Mouse (Mus musculus) CH12.LX (cell line): ENCODE measurements at regions not wholly inside any gene's neighbourhood (a gene's known extent, or its start where the extent isn't known, plus 50 kb on each side); places are given as distances from the start of the nearest gene placed in this dataset.

Experiments used
- CTCF ChIP-seq, 2 experiments: IDR thresholded peaks in 1 of 2; conservative IDR thresholded peaks in 1 of 2; 2 replicates each; pipeline ENCODE4 v1.5.1; 2011 to 2012; ENCODE audit warnings: low read depth in 2 of 2, low read length in 2 of 2, improper control_type of control experiment in 1 of 2, inconsistent platforms in 1 of 2, mild to moderate bottlenecking in 1 of 2, moderate library complexity in 1 of 2
- ETS1 ChIP-seq: conservative IDR thresholded peaks from 2 replicates; pipeline ENCODE4 v1.6.1; 2012; ENCODE audit warnings: low read depth, mild to moderate bottlenecking, inconsistent platforms, low read length, improper control_type of control experiment, moderate library complexity
- KAT2A ChIP-seq: IDR thresholded peaks from 2 replicates; pipeline ENCODE4 v1.6.1; 2012; ENCODE audit warnings: low read length, improper control_type of control experiment, inconsistent platforms; ENCODE audit not compliant: insufficient replicate concordance
- NELFE ChIP-seq: IDR thresholded peaks from 2 replicates; pipeline ENCODE4 v1.6.1; 2011; ENCODE audit warnings: low read depth, low read length, improper control_type of control experiment
- POLR2A ChIP-seq: IDR thresholded peaks from 2 replicates; pipeline ENCODE4 v1.6.1; 2011; ENCODE audit warnings: low read depth, mild to moderate bottlenecking, improper control_type of control experiment, low read length
- RCOR1 ChIP-seq: conservative IDR thresholded peaks from 2 replicates; pipeline ENCODE4 v1.6.1; 2012; ENCODE audit warnings: low read depth, mild to moderate bottlenecking, inconsistent platforms, low read length, improper control_type of control experiment
- ZKSCAN1 ChIP-seq: IDR thresholded peaks from 2 replicates; pipeline ENCODE4 v1.6.1; 2012; ENCODE audit warnings: low read depth, inconsistent platforms, low read length, improper control_type of control experiment, borderline replicate concordance
- ZMIZ1 ChIP-seq: IDR thresholded peaks from 2 replicates; pipeline ENCODE4 v1.6.1; 2012; ENCODE audit warnings: low read depth, mild to moderate bottlenecking, inconsistent platforms, low read length, improper control_type of control experiment

- TF ChIP-seq CTCF (conservative IDR thresholded peaks at IDR 0.05 in 1 of 2, IDR thresholded peaks at IDR 0.05 in 1 of 2; ENCODE audit: low read depth in 2 of 2, low read length in 2 of 2): no peak
- no peak for TF ChIP-seq ETS1
- TF ChIP-seq POLR2A: no peak
- no peak for TF ChIP-seq RCOR1
- no peak for TF ChIP-seq ZMIZ1
- TF ChIP-seq NELFE: no peak
- no peak for TF ChIP-seq KAT2A
- no peak for TF ChIP-seq ZKSCAN1
Observed at GRCm38 (mm10) chr6:100365791-100366190, 78.5 kb upstream of the Rybp start.
